Mouse (Mus musculus) left cerebral cortex, adult 2 months (tissue): ENCODE data around the gene Dync1li1. TPM values are rescaled to one million over a fixed set of nuclear protein-coding genes. Genes with fewer than 3 reads are reported as not detected.
"Not testable (repeated sequence)": the region's sequence is repeated elsewhere in the genome, so short reads cannot be mapped to it uniquely, and the experiment has no call there.

Experiments used
- DNase-seq, 2 experiments: peaks; one replicate each; pipeline ENCODE4 v3.0.0; 2021 to 2022; ENCODE audit warnings: low spot score in 2 of 2, mixed read lengths in 1 of 2; ENCODE audit errors: extremely low spot score in 1 of 2
- H3K27ac ChIP-seq: fragments of 200-600 bp; 2 replicates; pipeline ENCODE4 v1.8.1; 2022
- H3K4me3 ChIP-seq: fragments of 200-600 bp; 2 replicates; pipeline ENCODE4 v1.8.1; 2022
- CTCF ChIP-seq: fragments of 200-600 bp; IDR thresholded peaks from 2 replicates; pipeline ENCODE4 v1.8.1; 2022; ENCODE audit warnings: antibody characterized with exemption, mild to moderate bottlenecking, moderate library complexity
- intact Hi-C: fragments of 180-260 bp; cut with DNase I; formaldehyde crosslinking; loops from one replicate; pipeline ENCODE4 v1.15.1; 2025
- total RNA-seq, 2 experiments: library from RNA; stranded (reverse); gene quantifications; 2 replicates each; pipeline ENCODE4 v1.2.3; 2021

Gene Dync1li1
- total RNA-seq, 2 experiments from 2014 or later, result 87.7 to 91.9 TPM

GRCm38 (mm10) chr9:114701031-114701430 is 12.4 kb downstream of the Dync1li1 start:
- Histone ChIP-seq H3K27ac (no peak overlapping the region), H3K4me3 (no peak overlapping the region)
- intact Hi-C loops, result no loop called here
- TF ChIP-seq CTCF, result no peak
- no peak for DNase-seq

- H3K4me3 ChIP-seq, result no peak overlapping the region
- H3K27ac ChIP-seq, result no peak overlapping the region
- intact Hi-C loops, result no loop called here
- no peak for DNase-seq
- TF ChIP-seq CTCF, result no peak
Observed at GRCm38 (mm10) chr9:114701921-114702320, 13.3 kb downstream of the Dync1li1 start.

GRCm38 (mm10) chr9:114707805-114708204 is 19.2 kb downstream of the Dync1li1 start:
- TF ChIP-seq CTCF, result no peak
- Histone ChIP-seq H3K4me3 (no peak overlapping the region), H3K27ac (no peak overlapping the region)
- DNase-seq, result no peak
- intact Hi-C loops, result no loop called here

GRCm38 (mm10) chr9:114710345-114710744 is 21.8 kb downstream of the Dync1li1 start:
- peak; percentile 33 for TF ChIP-seq CTCF
- no peak overlapping the region for H3K27ac ChIP-seq
- no peak overlapping the region for H3K4me3 ChIP-seq
- DNase-seq, result no peak
- intact Hi-C loops, result no loop called here

DNA sequence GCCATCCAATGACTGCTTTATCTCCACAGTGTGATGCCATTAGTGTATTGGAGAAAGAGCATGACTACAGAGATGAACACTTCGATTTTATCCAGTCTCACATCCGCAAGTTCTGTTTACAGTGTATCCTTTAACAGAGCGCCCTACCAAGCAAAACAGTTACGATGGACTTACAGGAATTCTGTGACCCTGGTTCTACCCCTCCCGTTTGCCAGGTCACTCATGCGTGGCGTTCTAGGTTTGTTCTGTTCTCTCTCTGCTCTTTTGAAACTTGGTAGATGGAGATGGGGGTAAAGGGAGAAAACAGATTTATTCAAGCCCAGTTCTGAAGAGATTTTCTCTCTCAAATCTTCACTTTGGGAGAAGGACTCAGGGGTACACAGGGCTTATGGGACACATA is 24.9 kb downstream of the Dync1li1 start:
- TF ChIP-seq CTCF, result no peak
- intact Hi-C loops, result no loop called here

DNA sequence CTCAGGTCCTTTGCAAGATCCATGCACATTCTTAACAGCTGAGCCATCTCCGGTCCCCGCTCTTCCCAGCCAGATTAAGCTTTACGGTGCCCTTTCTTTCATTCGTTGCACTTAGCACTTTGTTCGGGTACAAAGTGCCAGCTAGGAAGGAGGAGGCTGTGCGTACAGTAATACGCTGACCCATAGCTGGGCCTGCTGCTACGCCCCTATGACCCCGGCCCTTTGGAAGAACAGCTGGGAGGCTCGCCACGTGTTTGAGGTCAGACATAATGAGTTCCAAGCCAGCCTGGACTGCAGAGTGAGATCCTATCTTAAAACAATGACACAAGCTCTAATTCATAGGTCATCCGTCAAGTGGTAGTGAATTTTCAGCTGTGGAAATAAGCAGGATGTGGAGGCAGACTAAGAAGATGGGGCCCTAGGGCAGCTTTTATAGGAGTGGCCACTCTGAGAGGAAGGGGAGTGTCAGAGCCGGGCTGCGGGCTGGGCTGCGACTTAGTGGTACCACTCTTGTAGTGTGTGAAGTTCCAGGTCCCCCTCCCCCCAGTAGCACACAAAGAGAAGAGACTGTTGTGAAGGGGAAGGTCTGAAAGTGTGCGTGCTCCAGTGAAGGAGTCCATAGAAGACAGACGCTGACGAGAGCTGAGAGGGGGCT is 28.2 kb downstream of the Dync1li1 start:
- no peak for TF ChIP-seq CTCF
- Histone ChIP-seq H3K4me3 (no peak overlapping the region), H3K27ac (no peak overlapping the region)
- DNase-seq, result no peak
- intact Hi-C loops, result no loop called here

More for the DNA sequence above, 24.9 kb downstream of the Dync1li1 start:
- Histone ChIP-seq H3K27ac (no peak overlapping the region), H3K4me3 (no peak overlapping the region)
- DNase-seq, result no peak

DNA sequence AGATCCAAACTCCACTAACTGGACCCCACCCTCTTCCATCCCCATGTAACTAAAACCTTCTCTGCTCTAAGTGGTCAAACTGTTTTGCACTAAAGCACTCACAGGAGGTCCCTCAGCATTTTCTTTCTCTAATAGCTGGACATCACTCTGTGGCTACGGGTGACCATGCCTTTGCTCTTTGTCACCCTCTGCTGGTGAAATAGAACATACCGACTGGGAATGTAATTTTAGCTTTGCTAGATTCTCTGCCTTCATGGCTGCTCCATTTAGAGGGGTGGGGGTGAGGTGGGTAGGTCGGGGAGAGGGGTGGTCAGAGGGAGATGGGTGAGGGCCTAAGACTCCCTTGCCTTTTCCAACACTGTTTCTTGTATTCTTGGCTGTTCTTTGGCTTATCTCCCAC is 38.7 kb downstream of the Dync1li1 start:
- intact Hi-C loops, result loop anchor here (2.0 kb wide), 1 partner anchor 79 kb away; no protein-coding TSS in a partner anchor
- Histone ChIP-seq H3K27ac (no peak overlapping the region), H3K4me3 (no peak overlapping the region)
- no peak for DNase-seq
- peak; percentile 70 for TF ChIP-seq CTCF

GRCm38 (mm10) chr9:114728432-114728831 is 39.8 kb downstream of the Dync1li1 start:
- not testable (repeated sequence) for H3K4me3 ChIP-seq, DNase-seq, H3K27ac ChIP-seq
- intact Hi-C loops, result loop anchor here (2.0 kb wide), 1 partner anchor 38 kb away; no protein-coding TSS in a partner anchor

GRCm38 (mm10) chr9:114729911-114730805 is 41.6 kb downstream of the Dync1li1 start:
- intact Hi-C loops, result loop anchor here (2.0 kb wide), 1 partner anchor 39 kb away; no protein-coding TSS in a partner anchor
- H3K4me3 ChIP-seq, result peak overlapping the region; percentile 96
- no peak for TF ChIP-seq CTCF
- H3K27ac ChIP-seq, result no peak overlapping the region
- no peak for DNase-seq

GRCm38 (mm10) chr9:114731011-114731755 is 42.6 kb downstream of the Dync1li1 start, which contains the start of gene Cmtm6:
Gene Cmtm6 (plus strand): TSS chr9:114731116.
- Histone ChIP-seq H3K27ac (peak within 1 kb of the TSS; percentile 93), H3K4me3 (peak within 1 kb of the TSS; percentile 96)
- peak; percentile 50 for TF ChIP-seq CTCF
- DNase-seq, result peak; percentile 94 to 96
- intact Hi-C loops, result no loop called here

GRCm38 (mm10) chr9:114731871-114732682 is 43.5 kb downstream of the Dync1li1 start:
- no peak for DNase-seq
- peak overlapping the region; percentile 96 for H3K4me3 ChIP-seq
- TF ChIP-seq CTCF, result no peak
- intact Hi-C loops, result no loop called here
- H3K27ac ChIP-seq, result peak overlapping the region; percentile 93
